Mouse (Mus musculus): Measurements from ENCODE around the gene Igsf21. TPM values are rescaled to one million over a fixed set of nuclear protein-coding genes. Genes with fewer than 3 reads are reported as not detected.
A peak's percentile ranks its signal among the peaks of the same experiment; 100 is the strongest.

The Igsf21 gene
- total and polyA plus RNA-seq, 2 experiments from 2014 or later: 125 to 176 TPM

DNA sequence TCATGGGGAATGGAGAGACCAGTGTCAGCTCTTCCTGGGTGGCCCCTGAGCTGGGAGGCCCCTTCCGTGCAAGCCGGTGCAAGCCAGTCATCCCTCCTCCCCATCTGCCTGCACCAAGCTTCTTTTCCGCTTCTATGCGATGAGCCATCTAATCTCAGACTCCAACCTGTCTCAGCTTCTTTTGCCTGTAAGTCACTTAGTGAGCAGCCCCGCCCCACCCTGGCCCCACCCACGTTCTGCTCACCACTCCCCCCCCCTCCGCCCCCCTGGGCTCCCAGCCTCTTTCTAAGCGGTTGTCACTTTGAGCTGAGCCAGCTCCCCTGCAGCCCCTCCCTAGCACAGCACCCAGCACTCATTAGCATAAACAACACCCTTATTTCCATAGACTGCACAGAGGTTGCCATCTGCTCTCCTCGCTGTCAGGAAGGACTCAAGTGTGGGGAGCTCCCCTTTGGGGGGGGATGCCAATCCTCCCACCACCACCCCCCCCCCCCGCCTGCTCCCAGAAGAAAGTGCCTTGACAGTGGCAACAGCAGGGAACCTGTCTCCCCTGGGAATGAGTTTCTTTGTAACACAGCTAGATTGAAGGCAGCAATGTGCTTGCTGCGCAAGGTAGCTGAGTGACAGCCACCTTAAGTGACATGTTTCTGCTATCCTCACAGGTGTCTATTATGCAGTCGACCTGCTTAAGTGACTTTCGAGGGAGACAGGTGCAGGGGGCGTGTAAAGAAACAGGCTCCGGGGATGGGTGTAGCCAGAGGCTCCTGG, 176.8 kb downstream of the Igsf21 start:
- no peak overlapping the region for H3K4me2 ChIP-seq (ENCODE audit: low read depth, low read length)
- no peak for TF ChIP-seq CTCF (IDR thresholded peaks at IDR 0.05; ENCODE audit: low read depth)
- no peaks in the 10 kb centered on the region for H3K36me3 ChIP-seq (ENCODE audit: insufficient read depth, low read length)
- no peak overlapping the region for H3K27ac ChIP-seq
- no peaks in the 10 kb centered on the region for H3K4me1 ChIP-seq (ENCODE audit: insufficient read depth, low read length)
- ATAC-seq (peak; percentile 61), DNase-seq (ENCODE audit: low spot score) (peak; percentile 40)
- 11% methylated on average over 14 of the region's 15 CpGs for WGBS
- H3K27me3 ChIP-seq (ENCODE audit: insufficient read depth, low read length): no peaks in the 10 kb centered on the region
- no peak overlapping the region for H3K9ac ChIP-seq (replicated peaks; ENCODE audit: low read length)
- H3K9me3 ChIP-seq (ENCODE audit: low read length): no peaks in the 10 kb centered on the region
- H3K4me3 ChIP-seq (ENCODE audit: low read length): no peak overlapping the region

GRCm38 (mm10) chr4:140068468-140068867, 178.1 kb downstream of the Igsf21 start:
- peak; percentile 43; the same call in 1 of the 2 replicates for TF ChIP-seq CTCF (IDR thresholded peaks at IDR 0.05; ENCODE audit: low read depth)
- no peak overlapping the region for H3K4me2 ChIP-seq (ENCODE audit: low read depth, low read length)
- 92% methylated on average over 6 of the region's 6 CpGs for WGBS
- ATAC-seq (no peak), DNase-seq (ENCODE audit: low spot score) (no peak)
- no peaks in the 10 kb centered on the region for H3K4me1 ChIP-seq (ENCODE audit: insufficient read depth, low read length)
- H3K9ac ChIP-seq (replicated peaks; ENCODE audit: low read length): no peak overlapping the region
- no peaks in the 10 kb centered on the region for H3K36me3 ChIP-seq (ENCODE audit: insufficient read depth, low read length)
- no peak overlapping the region for H3K27ac ChIP-seq
- H3K27me3 ChIP-seq (ENCODE audit: insufficient read depth, low read length): no peaks in the 10 kb centered on the region
- H3K9me3 ChIP-seq (ENCODE audit: low read length): no peaks in the 10 kb centered on the region
- H3K4me3 ChIP-seq (ENCODE audit: low read length): no peak overlapping the region

- DNase-seq (ENCODE audit: low spot score): no peak
- H3K9me3 ChIP-seq (ENCODE audit: low read length): no peaks in the 10 kb centered on the region
- no peaks in the 10 kb centered on the region for H3K27me3 ChIP-seq (ENCODE audit: insufficient read depth, low read length)
- no peak overlapping the region for H3K9ac ChIP-seq (replicated peaks; ENCODE audit: low read length)
- no peaks in the 10 kb centered on the region for H3K4me1 ChIP-seq (ENCODE audit: insufficient read depth, low read length)
- no peak overlapping the region for H3K27ac ChIP-seq
- WGBS: 80% methylated on average over 12 of the region's 12 CpGs
- no peaks in the 10 kb centered on the region for H3K36me3 ChIP-seq (ENCODE audit: insufficient read depth, low read length)
- no peak for ATAC-seq
- H3K4me2 ChIP-seq (ENCODE audit: low read depth, low read length): no peak overlapping the region
- no peak for TF ChIP-seq CTCF (IDR thresholded peaks at IDR 0.05; ENCODE audit: low read depth)
- no peak overlapping the region for H3K4me3 ChIP-seq (ENCODE audit: low read length)
Measured at GRCm38 (mm10) chr4:140066011-140066410, 180.6 kb downstream of the Igsf21 start.

DNA sequence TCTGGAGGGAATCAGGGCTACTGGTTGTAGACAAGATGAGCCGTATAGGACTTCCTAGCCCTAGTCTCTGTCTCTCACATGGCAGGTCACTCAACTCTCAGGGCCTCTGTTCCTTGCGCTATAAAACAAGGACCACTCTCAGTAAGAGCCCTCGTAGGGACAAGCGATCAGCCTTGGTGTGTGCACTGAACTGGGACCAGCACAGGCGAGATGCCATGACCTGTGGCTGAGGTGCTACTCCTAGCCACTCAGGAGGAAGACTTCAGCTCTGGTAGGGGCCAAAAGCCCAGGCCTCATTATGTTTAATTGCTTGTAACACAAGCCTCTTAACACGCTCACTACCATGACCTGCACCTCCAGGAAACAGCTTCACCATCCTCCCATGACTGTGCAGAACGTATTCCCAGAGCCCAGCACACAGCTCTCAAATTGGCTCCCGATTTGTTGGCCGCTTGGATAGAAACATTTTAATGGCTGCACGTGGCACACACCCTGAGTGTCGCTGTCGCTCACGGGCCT, 183.4 kb downstream of the Igsf21 start:
- TF ChIP-seq CTCF (IDR thresholded peaks at IDR 0.05; ENCODE audit: low read depth): no peak
- Histone ChIP-seq H3K4me1 (ENCODE audit: insufficient read depth, low read length) (no peaks in the 10 kb centered on the region), H3K27me3 (ENCODE audit: insufficient read depth, low read length) (no peaks in the 10 kb centered on the region), H3K9ac (replicated peaks; ENCODE audit: low read length) (no peak overlapping the region), H3K36me3 (ENCODE audit: insufficient read depth, low read length) (no peaks in the 10 kb centered on the region), H3K9me3 (ENCODE audit: low read length) (no peaks in the 10 kb centered on the region), H3K4me3 (ENCODE audit: low read length) (no peak overlapping the region), H3K4me2 (ENCODE audit: low read depth, low read length) (no peak overlapping the region), H3K27ac (no peak overlapping the region)
- no peak for DNase-seq (ENCODE audit: low spot score)
- ATAC-seq: 0 out of 2 replicates have a peak, but pooled peaks have one; percentile 48
- 64% methylated on average over 13 of the region's 13 CpGs for WGBS

DNA sequence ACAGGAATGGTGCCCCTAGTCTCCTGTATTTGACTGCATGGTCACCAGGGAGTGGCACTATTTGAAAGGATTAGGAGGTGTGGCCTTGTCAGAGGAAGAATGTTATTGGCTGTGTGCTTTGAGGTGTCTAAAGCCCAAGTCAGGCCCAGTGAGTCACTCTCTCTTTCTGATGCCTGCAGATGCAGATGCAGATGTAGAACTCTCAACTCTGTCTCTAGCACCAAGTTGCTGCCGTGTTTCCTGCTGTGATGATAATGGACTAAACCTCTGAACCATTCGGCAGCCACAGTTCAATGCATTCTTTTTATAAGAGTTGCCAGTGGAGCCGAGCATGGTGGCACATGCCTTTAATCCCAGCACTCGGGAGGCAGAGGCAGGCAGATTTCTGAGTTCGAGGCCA, 186.3 kb downstream of the Igsf21 start:
- Histone ChIP-seq H3K36me3 (ENCODE audit: insufficient read depth, low read length) (no peaks in the 10 kb centered on the region), H3K4me1 (ENCODE audit: insufficient read depth, low read length) (no peaks in the 10 kb centered on the region), H3K9ac (replicated peaks; ENCODE audit: low read length) (no peak overlapping the region), H3K27ac (no peak overlapping the region), H3K4me2 (ENCODE audit: low read depth, low read length) (no peak overlapping the region), H3K27me3 (ENCODE audit: insufficient read depth, low read length) (no peaks in the 10 kb centered on the region), H3K9me3 (ENCODE audit: low read length) (no peaks in the 10 kb centered on the region), H3K4me3 (ENCODE audit: low read length) (no peak overlapping the region)
- no peak for DNase-seq (ENCODE audit: low spot score)
- TF ChIP-seq CTCF (IDR thresholded peaks at IDR 0.05; ENCODE audit: low read depth): no peak
- no peak for ATAC-seq
- 82% methylated on average over 5 of the region's 5 CpGs for WGBS

GRCm38 (mm10) chr4:140053042-140053441, 193.5 kb downstream of the Igsf21 start:
- Histone ChIP-seq H3K4me1 (ENCODE audit: insufficient read depth, low read length) (no peaks in the 10 kb centered on the region), H3K27ac (no peak overlapping the region), H3K36me3 (ENCODE audit: insufficient read depth, low read length) (no peaks in the 10 kb centered on the region), H3K27me3 (ENCODE audit: insufficient read depth, low read length) (no peaks in the 10 kb centered on the region), H3K4me2 (ENCODE audit: low read depth, low read length) (no peak overlapping the region), H3K9ac (replicated peaks; ENCODE audit: low read length) (no peak overlapping the region), H3K4me3 (ENCODE audit: low read length) (no peak overlapping the region), H3K9me3 (ENCODE audit: low read length) (no peaks in the 10 kb centered on the region)
- WGBS: 50% methylated on average over 7 of the region's 7 CpGs
- TF ChIP-seq CTCF (IDR thresholded peaks at IDR 0.05; ENCODE audit: low read depth): no peak
- DNase-seq (ENCODE audit: low spot score) (peak; percentile 41), ATAC-seq (0 out of 2 replicates have a peak, but pooled peaks have one; percentile 22)

DNA sequence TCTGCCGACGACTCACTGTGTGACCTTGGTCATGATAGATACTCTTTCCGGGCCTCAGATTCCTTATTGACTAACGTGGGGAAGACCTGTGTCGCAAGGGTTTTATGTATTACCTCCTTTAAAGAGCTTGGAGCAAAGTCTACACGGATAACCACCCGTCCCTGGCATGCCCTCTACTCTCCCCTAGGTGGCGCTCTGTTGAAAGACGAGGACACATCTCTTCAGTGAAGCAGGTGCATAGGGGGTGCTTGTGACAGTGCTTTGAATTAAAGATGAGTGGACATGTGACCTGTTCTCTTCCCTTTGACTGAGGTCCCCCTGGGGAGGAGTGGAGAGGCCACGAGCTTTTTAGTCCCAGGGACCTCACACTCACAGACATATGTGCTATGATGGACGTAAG, 194.0 kb downstream of the Igsf21 start:
- H3K4me2 ChIP-seq (ENCODE audit: low read depth, low read length): no peak overlapping the region
- DNase-seq (ENCODE audit: low spot score): peak; percentile 40

More for the DNA sequence above, 194.0 kb downstream of the Igsf21 start:
- 55% methylated on average over 11 of the region's 11 CpGs for WGBS
- no peak overlapping the region for H3K4me3 ChIP-seq (ENCODE audit: low read length)
- ATAC-seq: no peak
- no peaks in the 10 kb centered on the region for H3K4me1 ChIP-seq (ENCODE audit: insufficient read depth, low read length)
- no peaks in the 10 kb centered on the region for H3K36me3 ChIP-seq (ENCODE audit: insufficient read depth, low read length)
- H3K9ac ChIP-seq (replicated peaks; ENCODE audit: low read length): no peak overlapping the region
- TF ChIP-seq CTCF (IDR thresholded peaks at IDR 0.05; ENCODE audit: low read depth): peak; percentile 59
- H3K9me3 ChIP-seq (ENCODE audit: low read length): no peaks in the 10 kb centered on the region
- no peak overlapping the region for H3K27ac ChIP-seq
- no peaks in the 10 kb centered on the region for H3K27me3 ChIP-seq (ENCODE audit: insufficient read depth, low read length)

Measured in hindbrain, postnatal 0 days (tissue).